Mouse (Mus musculus): ENCODE measurements around the gene Pramef17. TPM values are rescaled to one million over a fixed set of nuclear protein-coding genes. Genes with fewer than 3 reads are reported as not detected.

The Pramef17 gene
- total RNA-seq, 1 experiment: 1.1 TPM

Other genes starting within 250 kb of the Pramef17 start
- gene Gm13023, start 205.0 kb downstream of the Pramef17 start, total RNA-seq (2012; rRNA removed): not detected in 2 replicates
- not detected in 2 replicates for gene Gm13084, start 178.3 kb downstream of the Pramef17 start, total RNA-seq (2012; rRNA removed)
- gene Gm13103, start 147.9 kb downstream of the Pramef17 start, total RNA-seq (2012; rRNA removed): not detected in 2 replicates
- 0.69 and 1.1 TPM in 2 replicates for gene Pramef6, start 94.0 kb downstream of the Pramef17 start, total RNA-seq (2012; rRNA removed)
- 5.1 and 5.7 TPM in 2 replicates for gene Pramef25, start 43.4 kb downstream of the Pramef17 start, total RNA-seq (2012; rRNA removed)
- gene Gm13101, start 27.4 kb downstream of the Pramef17 start, total RNA-seq (2012; rRNA removed): 0.26 and 0.27 TPM in 2 replicates
- not detected in 2 replicates for gene Pramel4, start 64.8 kb upstream of the Pramef17 start, total RNA-seq (2012; rRNA removed)
- not detected in 2 replicates for gene Gm13102, start 112.1 kb upstream of the Pramef17 start, total RNA-seq (2012; rRNA removed)
- not detected in 2 replicates for gene Oog3, start 168.3 kb upstream of the Pramef17 start, total RNA-seq (2012; rRNA removed)
- not detected in 2 replicates for gene Oog2, start 196.3 kb upstream of the Pramef17 start, total RNA-seq (2012; rRNA removed)
- gene C87977, start 218.9 kb upstream of the Pramef17 start, total RNA-seq (2012; rRNA removed): not detected in 2 replicates

Measured in ES-E14 (cell line).